Comparison of ENCODE assay signal across 8 mouse cellular contexts in genomic region chr10:94408356-94409146, GRCm38 (mm10).
DNase-seq lines count a peak whose midpoint lies in the region; ATAC-seq lines count a peak whose summit lies in the region.

No protein-coding gene starts in this region.

- 0 out of 2 replicates have a peak overlapping the region, but pooled peaks have one; percentile 51 for H3K9ac ChIP-seq in embryonic facial prominence, embryonic 13.5 days
- peak overlapping the region; percentile 37 for H3K9ac ChIP-seq in limb, embryonic 12.5 days (replicated peaks)
- H3K9ac ChIP-seq in midbrain, embryonic 14.5 days (replicated peaks; ENCODE audit: low read length): no peak overlapping the region; the same call in 1 of the 2 replicates

- no peaks in the 10 kb centered on the region for H3K36me3 ChIP-seq in embryonic facial prominence, embryonic 13.5 days
- H3K36me3 ChIP-seq in limb, embryonic 12.5 days: no peaks in the 10 kb centered on the region
- H3K36me3 ChIP-seq in midbrain, embryonic 14.5 days (ENCODE audit: control insufficient read depth, insufficient read depth, low read length): no peaks in the 10 kb centered on the region

- H3K4me1 ChIP-seq in embryonic facial prominence, embryonic 13.5 days: peaks cover 7% of the 10 kb centered on the region
- peaks cover 39% of the 10 kb centered on the region for H3K4me1 ChIP-seq in limb, embryonic 12.5 days (replicated peaks)
- H3K4me1 ChIP-seq in midbrain, embryonic 14.5 days (ENCODE audit: control insufficient read depth, insufficient read depth, low read length): peaks cover 13% of the 10 kb centered on the region

- no peaks in the 10 kb centered on the region for H3K9me3 ChIP-seq in embryonic facial prominence, embryonic 13.5 days
- no peaks in the 10 kb centered on the region for H3K9me3 ChIP-seq in limb, embryonic 12.5 days
- H3K9me3 ChIP-seq in midbrain, embryonic 14.5 days (ENCODE audit: control insufficient read depth, low read length): no peaks in the 10 kb centered on the region

- 25% methylated on average over 22 of the region's 22 CpGs for WGBS in embryonic facial prominence, embryonic 13.5 days
- 21% methylated on average over 22 of the region's 22 CpGs for WGBS in limb, embryonic 12.5 days
- WGBS in midbrain, embryonic 14.5 days: 26% methylated on average over 22 of the region's 22 CpGs

- H3K27me3 ChIP-seq in embryonic facial prominence, embryonic 13.5 days: peaks cover 10% of the 10 kb centered on the region; the same call in 1 of the 2 replicates
- peaks cover 10% of the 10 kb centered on the region for H3K27me3 ChIP-seq in limb, embryonic 12.5 days
- no peaks in the 10 kb centered on the region for H3K27me3 ChIP-seq in midbrain, embryonic 14.5 days (ENCODE audit: control insufficient read depth, insufficient read depth, low read length)

- peak; percentile 63 for DNase-seq in A20 (ENCODE audit: low read depth, low spot score)
- peak; percentile 24 to 44 for DNase-seq in adrenal gland, postnatal 4 days (ENCODE audit: low spot score in 2 of 2)
- peak; percentile 86 for DNase-seq in heart, adult 8-10 months (ENCODE audit: low spot score)
- DNase-seq in kidney, adult 8-10 months: peak; percentile 75 to 84
- DNase-seq in midbrain, embryonic 14.5 days: peak; percentile 96
- DNase-seq in spleen, adult 18-20 months: peak; percentile 30 to 61

- peak overlapping the region; percentile 27 for H3K4me3 ChIP-seq in embryonic facial prominence, embryonic 13.5 days
- H3K4me3 ChIP-seq in limb, embryonic 12.5 days (replicated peaks): peak overlapping the region; percentile 27
- H3K4me3 ChIP-seq in midbrain, embryonic 14.5 days (replicated peaks; ENCODE audit: low read depth, low read length): peak overlapping the region; percentile 27

- H3K27ac ChIP-seq in embryonic facial prominence, embryonic 13.5 days: no peak overlapping the region
- no peak overlapping the region for H3K27ac ChIP-seq in limb, embryonic 12.5 days
- H3K27ac ChIP-seq in midbrain, embryonic 14.5 days (replicated peaks; ENCODE audit: low read depth, low read length): no peak overlapping the region

- ATAC-seq in embryonic facial prominence, embryonic 13.5 days (ENCODE audit: insufficient number of reproducible peaks, insufficient read depth, low FRiP score, low TSS enrichment, low read depth): no peak
- ATAC-seq in limb, embryonic 12.5 days (ENCODE audit: insufficient number of reproducible peaks, insufficient read depth, low FRiP score, low TSS enrichment, low read depth): peak; percentile 59
- ATAC-seq in midbrain, embryonic 14.5 days (ENCODE audit: low FRiP score, low TSS enrichment): peak; percentile 78

- peak overlapping the region; percentile 55 for H3K4me2 ChIP-seq in embryonic facial prominence, embryonic 13.5 days
- H3K4me2 ChIP-seq in limb, embryonic 12.5 days: peak overlapping the region; percentile 53
- peak overlapping the region; percentile 50 for H3K4me2 ChIP-seq in midbrain, embryonic 14.5 days (ENCODE audit: low read length)

Comparison
In these comparisons a context has a peak if more than half of its experiments do, and no peak if none do; other contexts are left out.
1. DNase-seq: peak in every context shown above with its lines; median percentile 96 in midbrain, embryonic 14.5 days; 86 in heart, adult 8-10 months; 80 in kidney, adult 8-10 months; 63 in A20; 46 in spleen, adult 18-20 months; 34 in adrenal gland, postnatal 4 days.